Mouse (Mus musculus): Measurements from ENCODE around the gene Mx1.

Gene Mx1

DNA sequence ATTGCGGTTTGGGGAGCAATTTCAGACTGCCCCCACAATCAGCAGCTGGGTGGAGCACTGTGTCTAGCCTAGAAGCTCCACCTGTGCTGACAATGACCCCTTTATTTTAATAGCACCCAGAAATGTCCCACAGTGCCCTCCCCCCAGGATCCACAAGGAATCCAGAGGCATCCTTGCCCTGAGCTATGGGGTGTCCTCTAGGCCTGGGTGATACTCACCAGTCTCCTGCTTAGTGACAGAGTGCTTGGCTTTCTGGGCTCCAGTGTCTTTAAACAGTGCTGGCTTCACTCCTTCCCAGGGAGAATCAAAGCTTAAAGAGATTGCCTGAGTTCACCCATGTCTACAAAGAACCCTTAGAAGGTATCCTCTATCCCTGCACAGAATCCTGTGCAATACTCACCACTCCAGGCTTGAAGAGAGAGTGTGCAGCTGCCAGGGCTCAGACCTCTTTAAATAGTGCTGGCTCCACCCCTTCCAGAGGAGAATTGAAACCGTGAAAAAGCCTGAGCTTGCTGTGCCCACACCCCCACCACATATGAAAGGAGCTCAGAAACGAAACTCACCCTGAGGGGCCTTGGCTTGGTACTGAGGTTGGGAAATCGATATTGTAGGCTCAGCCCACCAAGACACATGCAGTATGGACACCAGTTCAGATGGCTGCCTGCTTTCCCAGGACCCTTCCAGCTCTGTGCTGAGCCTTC, at the start of gene Mx1:
Mx1 (minus strand) TSS at position 427 of the 701 bp plus-strand sequence.
- no peak for DNase-seq

DNA sequence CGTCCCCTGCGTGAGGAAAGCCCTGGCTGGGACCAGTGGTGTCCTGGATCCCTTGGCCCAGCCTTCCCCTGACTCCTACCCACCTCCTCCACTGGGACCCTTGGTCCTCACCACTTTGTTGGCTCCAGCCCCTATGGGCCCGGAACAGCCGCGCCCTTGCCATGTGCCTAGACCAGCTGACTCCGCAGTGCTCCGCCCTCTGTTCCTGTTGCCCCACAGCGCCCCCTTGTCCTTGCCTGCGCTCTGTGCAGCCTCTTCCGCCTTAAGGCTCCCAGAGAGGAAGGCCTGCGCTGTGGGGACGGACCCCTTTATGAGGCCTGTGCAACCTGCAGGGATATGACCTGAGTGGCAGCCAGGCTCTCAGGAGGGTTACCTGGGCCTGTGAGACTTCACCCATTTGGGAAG, 49.6 kb upstream of the Mx1 start:
- no peak for DNase-seq

DNA sequence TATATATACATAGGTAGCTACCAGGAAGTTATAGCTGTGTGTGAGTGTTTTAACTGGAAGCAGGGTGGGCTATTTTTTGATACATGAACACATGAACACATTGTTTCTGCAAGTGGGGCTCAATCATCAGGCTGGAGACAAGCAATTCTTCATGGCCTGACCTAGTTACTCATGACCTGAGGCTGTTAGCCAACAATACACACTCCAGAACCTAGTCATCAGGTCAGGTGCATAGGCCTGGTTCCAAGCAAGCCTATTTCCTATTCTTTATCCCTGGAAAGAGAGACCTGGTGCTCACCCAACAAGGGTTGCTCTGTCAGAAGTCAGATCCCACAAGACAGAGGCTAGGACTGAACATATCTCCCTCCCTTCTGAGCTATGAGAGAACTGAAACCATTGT, 48.8 kb upstream of the Mx1 start:
- no peak for DNase-seq

DNA sequence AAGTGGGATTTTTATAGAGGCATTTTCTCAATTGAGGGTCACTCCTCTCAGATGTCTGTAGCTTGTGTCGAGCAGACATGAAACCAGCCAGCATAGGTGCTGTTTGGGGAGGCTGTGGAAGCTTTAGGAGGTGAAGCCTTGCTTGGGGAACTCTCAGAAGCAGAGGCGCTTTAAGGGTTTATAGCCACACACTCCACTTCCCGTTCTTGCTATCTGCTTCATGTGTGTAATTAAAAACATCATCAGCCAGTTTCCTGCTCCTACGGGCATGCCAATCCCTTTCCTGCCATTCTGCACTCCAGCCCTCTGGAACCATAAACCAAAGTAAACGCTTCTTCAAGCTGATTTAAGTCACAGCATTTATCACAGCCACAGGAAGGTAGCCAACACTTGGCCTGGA, 48.1 kb upstream of the Mx1 start:
- no peak for DNase-seq

DNA sequence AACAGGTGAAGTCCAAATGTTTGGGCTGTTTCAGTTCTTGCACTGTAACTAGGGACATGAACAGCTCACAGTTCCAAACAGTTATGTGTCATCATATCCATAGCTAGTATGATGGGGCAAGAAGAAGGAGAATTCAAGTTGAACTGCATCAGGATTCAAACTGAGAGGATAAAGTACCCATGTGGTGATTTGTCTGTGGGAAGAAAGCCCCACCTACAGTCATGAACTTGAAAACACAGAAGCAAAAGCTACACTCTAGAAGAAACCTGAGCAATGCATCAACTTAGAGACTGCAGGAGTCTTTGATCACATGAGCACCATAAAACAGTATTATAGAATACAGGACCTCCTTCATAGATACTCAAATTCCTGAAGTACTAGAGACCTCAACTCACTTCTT, 45.1 kb upstream of the Mx1 start:
- no peak for DNase-seq

- no peak for DNase-seq
These were observed 42.1 kb upstream of the Mx1 start for GRCm38 (mm10) chr16:97504793-97505192.

GRCm38 (mm10) chr16:97503849-97504248, 41.1 kb upstream of the Mx1 start:
- DNase-seq: no peak

GRCm38 (mm10) chr16:97500901-97501300, 38.2 kb upstream of the Mx1 start:
- no peak for DNase-seq

DNA sequence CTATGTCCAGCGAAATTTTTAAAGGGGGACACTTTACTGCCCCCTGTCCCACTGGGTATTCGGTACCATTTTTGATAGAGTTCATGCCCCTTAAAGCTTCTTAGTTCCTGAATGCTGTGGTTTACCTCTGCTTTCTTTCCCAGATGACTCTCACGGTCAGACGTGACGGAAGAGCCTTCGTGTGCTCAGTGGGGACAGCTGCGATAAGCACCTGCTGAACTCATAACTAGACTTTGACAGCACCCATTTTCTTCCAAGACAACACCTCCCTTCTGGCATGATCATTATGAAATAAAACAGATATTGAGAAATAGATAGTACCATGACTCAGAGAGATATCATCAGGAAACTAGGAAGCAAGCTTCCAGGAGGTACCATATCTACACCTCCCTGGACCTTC, 36.7 kb upstream of the Mx1 start:
- no peak for DNase-seq

DNA sequence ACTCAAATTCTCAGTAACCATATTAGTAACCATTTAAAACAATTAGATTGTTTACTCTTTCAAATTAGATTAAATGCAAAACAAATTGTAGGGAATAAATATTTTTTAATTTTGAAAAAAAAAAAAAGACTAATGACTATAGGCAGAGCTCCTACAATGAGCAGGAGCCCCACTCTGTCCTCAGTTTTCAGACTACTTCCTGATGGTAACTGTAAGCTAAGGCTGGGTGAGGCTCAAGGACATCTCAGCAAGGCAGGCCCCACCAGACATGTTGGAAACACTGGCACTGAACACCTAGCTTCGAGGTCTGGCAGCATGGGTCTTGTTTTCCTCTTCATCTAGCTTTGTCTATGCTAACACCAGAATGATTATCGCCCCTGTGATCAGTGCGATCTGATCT, 35.4 kb upstream of the Mx1 start:
- DNase-seq: no peak

DNA sequence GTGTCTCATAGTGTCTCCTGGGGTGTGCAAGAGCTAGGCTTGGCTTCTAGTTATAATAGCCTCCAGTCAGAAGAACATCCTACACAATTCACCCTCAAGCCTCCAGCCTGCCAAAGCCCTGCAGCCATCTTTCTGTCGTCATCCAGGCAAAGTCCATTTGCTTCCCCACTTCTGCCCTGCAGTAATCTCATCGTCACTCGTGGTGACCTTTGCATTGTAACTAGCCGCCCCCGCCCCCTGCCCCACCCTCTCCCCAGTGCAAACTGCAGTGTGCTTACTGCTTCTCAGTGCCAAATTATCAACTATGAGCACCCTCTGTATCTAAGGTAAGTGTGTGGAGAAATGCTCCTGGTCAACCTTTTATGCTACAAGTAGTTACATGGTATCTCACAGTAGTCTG, 35.0 kb upstream of the Mx1 start:
- no peak for DNase-seq

DNA sequence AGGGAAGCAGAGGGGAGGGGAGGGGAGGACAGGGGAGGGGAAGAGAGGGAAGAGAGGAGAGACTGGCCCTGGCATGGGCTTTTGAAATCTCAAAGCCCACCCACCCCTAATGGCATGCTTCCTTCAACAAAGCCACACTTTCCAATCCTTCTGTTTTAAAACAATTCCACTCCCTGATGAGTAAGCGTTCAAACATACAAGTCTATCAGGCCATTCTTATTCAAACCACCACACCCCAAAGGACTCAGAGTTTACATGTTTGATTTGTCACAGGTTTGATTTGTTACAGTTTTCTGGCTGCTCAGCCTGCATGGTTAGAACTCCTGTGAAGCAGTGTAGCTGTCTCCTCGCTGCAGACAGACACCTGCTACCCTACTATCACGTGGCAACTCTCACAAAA, 33.3 kb upstream of the Mx1 start:
- no peak for DNase-seq

DNA sequence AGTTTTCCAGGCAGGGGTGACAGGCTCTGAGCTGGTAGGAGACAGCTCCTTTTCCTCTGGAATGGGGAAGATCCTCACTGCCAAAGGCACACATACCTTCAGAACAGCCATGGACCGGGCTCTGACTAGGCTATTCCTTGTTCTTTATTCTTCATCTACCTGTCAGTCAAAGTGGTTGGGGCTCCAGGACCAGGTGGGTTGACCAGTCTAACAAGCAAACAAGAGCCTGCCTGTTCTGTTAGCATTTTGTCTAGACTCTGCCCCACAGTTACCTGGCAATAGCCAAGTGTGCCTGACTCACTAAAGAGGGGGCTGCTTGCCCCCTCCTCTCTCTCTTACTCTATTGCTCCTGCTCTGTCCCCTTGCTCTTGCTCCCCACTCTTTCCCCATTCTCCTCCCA, 29.7 kb upstream of the Mx1 start:
- DNase-seq: no peak

- DNase-seq: no peak
These were observed 15.9 kb upstream of the Mx1 start for GRCm38 (mm10) chr16:97478655-97479054.

DNA sequence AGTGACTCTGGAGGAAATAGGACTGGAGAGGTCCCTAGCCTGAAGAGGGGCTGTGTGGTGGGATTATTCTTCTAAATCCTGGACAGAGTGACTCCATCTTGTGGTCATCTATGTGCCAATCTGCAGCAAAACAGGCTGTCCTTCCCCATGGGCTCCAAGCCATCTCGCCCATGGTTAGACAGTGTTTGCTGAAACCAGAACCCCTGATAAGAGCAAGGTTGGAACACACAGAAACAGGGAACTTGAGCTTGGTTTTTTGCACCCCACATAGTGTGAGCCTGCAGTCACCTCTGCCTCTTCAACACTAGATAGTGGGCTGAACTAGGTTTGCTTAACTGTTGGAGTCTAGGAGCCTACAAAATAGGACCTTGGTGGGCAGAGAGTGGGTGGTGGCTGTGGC, 13.8 kb upstream of the Mx1 start:
- no peak for DNase-seq

GRCm38 (mm10) chr16:97475581-97475980, 12.9 kb upstream of the Mx1 start:
- no peak for DNase-seq

GRCm38 (mm10) chr16:97474671-97475070, 12.0 kb upstream of the Mx1 start:
- DNase-seq: no peak

- DNase-seq: no peak
These were observed 5.5 kb upstream of the Mx1 start for GRCm38 (mm10) chr16:97467993-97468791.

- no peak for DNase-seq
These were observed 4.8 kb upstream of the Mx1 start for GRCm38 (mm10) chr16:97467472-97467871.

DNA sequence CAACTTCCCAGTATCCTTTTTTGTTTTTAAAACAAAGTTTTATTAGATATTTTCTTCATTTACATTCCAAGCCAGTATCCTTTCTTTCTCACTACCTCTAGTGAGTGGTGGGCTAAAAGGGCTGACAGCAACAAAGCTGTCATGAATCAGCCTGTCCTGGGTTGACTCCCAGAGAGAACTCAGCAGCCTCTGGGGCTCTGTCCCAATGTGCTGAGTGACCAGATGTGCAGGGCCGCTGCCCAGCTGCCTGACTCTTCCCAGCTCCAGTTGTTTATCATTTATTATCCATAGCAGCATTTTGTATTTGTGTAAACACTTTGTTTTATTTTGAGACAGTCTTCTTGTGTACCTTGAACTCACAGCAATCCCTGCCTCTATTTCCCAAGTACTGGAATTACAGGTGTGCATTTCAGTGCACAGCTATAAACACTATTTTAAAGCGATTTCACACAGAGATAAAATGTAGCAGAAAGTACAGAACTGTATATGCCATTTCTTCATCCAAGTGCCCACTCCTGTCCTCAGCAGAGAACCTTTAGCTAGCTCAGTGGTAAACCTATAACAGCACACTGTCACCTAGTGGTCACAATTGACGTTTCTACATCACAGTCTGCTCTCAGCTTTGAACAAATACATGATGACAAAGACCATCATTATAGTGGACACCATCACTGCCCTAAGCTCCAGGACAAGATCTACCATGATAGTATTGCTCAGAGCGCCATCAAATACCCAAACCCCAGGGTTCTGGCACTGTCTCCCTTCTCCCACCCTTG, 3.7 kb upstream of the Mx1 start:
- no peak for DNase-seq

GRCm38 (mm10) chr16:97461271-97461670, 1.4 kb downstream of the Mx1 start:
- no peak for DNase-seq

- DNase-seq: no peak
These were observed 2.9 kb downstream of the Mx1 start for GRCm38 (mm10) chr16:97459831-97460230.

DNA sequence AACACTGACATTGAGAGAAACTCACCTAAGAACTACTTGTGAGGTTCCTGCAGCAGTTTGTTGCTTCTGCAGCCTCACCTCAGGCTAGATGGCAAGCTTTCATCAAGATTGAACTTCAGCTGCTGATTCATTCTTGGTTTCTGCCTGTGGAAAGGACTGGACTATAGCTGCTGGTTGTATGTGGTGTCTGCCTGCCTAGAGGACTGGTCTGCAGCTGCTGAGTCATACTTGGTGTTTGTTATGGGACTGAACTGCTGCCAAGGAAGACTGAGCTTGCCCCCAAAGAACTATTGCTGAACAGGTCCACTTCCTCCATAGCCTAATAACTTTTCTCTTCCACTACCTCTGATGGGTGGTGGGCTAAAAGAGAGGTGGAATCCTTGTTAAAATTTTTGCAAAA, 15.3 kb downstream of the Mx1 start:
- no peak for DNase-seq
